Mouse (Mus musculus) CD8-positive naive resting alpha-beta T cell, adult 2 months (primary cell): ENCODE results near the gene Tprgl.

Experiments
- DNase-seq, 2 experiments: peaks; one replicate each; pipeline ENCODE4 v3.0.0; 2022; ENCODE audit warnings: low read depth in 2 of 2, low spot score in 2 of 2

The Tprgl gene

DNA sequence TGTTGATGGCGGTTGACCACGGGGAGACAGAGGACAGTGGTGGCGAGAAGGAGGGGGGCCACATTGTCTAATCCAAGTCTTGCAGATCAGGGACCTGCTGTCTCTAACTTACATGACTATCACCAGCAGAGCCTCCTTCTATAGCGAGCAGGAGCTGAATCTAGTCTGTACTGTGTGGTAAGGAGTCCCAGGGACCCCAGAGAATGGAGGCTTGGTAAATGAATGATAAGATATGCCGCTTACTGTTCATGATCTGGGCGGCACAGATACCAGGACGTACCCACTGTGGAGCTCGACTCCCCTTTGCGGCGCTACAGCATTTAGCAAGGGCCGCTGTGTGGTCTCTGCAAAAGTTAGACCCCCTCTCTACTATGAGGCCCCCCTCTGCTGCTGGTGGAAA is 38.7 kb downstream of the Tprgl start:
- no peak for DNase-seq

DNA sequence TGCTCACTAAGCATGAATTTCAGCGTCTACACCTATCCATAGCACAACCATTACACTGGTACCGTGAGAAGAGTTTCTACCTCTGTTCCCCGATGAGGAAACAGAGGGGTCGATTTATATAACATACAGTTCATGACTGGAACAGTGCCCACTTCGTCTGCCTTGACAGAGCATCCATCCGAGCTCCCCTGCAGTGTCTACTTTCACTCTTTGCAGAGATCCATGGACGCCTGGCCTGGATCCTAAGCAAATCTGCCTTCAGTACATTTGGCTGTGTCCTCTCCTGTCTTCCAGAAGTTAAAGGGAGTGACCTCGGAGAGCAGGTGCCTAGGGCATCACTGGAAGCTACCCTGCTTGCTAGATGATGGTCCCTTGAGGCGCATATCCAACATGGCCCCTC is 41.3 kb downstream of the Tprgl start:
- no peak for DNase-seq

DNA sequence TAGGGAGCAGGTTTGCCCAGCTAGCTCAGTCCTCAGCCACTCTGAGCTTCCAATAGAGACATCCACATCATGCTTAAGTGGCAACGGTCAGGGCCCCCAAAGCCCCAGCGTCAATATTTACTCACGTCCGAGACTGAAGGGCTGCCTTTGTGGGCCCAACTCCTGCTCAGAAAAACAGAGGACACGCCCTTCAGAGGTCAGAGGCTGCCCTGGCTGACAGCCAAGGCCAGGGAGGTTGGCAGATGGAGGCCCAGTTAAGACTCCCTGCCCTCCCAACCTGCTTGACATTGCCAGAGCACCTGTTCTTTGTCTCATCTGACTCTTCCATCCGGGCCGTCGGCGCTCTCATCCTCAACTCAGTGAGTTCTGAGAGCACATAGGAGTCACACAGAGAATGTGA is 41.7 kb downstream of the Tprgl start:
- DNase-seq: no peak

DNA sequence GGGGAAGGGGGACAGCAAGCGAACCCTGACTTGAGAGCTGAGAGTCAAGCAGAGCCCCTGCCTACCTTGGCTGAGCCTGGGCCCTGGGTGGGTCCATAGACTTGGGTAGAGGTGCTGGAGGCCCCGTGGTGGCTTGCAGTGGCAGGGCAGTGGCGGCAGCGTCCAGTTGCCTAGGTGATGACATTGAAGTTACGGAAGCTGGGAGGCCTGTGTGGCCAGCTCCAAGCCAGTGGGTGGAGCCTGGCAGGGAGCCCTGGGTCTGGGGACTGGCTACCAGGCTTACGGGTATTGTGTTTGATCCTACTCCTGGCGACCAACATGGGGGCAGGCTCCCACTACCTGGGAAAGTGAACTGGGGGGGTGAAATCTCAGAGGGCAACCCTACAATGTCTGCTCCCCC is 44.0 kb downstream of the Tprgl start:
- DNase-seq: no peak

DNA sequence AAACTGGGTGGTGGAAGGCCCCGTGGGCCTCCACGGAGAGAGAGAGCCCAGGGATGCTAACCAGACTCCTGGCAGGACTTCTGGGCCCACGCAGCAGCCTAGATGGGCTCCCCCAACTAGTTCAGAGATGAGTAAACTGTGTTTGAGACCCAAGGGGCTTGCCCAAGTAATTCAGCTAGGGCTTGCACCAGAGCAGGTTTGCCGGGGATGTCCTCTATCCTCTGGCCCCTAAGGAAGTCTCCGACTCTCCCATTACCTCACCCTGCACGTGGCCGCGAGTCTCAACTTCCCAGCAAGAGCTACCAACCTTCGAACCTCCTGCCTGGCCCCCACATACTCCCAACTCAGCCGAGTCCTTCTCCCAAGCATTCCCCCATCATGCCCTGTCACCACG is 50.6 kb downstream of the Tprgl start:
- DNase-seq: no peak

DNA sequence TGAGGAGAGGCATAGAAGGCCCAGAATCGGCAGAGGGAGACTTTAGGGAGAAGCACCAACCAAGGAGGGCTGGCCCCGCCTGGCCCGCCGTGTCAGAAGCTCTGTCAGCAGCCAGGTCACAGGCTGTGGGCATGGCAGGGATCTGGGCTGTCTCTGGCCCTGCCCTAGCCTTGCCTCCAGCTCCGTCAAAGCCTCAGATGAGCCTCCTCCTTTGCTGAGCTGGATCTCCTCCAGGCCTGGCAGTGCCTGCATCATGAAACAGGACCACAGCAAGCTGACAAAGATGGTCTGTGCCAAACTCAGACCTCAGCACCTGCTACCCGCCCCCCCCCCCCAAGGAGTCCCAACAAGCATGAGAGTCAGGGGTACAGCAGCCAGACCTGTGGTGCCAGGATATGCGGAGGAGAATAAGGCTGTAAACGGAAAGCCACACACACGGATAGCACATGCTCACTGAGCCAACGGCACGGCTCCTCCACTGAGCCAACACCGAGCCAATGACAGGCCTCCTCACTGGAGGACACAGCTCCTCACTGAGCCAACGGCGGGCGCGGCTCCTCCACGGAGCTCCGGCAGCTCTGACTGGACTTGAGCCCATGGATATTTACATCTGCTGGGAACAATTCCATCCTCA is 51.1 kb downstream of the Tprgl start:
- DNase-seq: no peak
